Mouse (Mus musculus) cerebellum, adult (tissue): ENCODE data around the gene Adamts13.

ENCODE experiments used
- ATAC-seq: cut with Nextera tagmentation; 2 replicates; pipeline ENCODE4 v1.9.2; 2017; ENCODE audit warnings: mild to moderate bottlenecking, moderate library complexity, mixed read lengths; ENCODE audit not compliant: insufficient number of reproducible peaks, low FRiP score, low TSS enrichment

The Adamts13 gene

GRCm38 (mm10) chr2:26964724-26965370 lies 8.4 kb upstream of the Adamts13 start:
- peak; percentile 18; the same call in 1 of the 2 replicates for ATAC-seq

- ATAC-seq, result no peak
These were observed 6.0 kb upstream of the Adamts13 start for GRCm38 (mm10) chr2:26967262-26967661.

DNA sequence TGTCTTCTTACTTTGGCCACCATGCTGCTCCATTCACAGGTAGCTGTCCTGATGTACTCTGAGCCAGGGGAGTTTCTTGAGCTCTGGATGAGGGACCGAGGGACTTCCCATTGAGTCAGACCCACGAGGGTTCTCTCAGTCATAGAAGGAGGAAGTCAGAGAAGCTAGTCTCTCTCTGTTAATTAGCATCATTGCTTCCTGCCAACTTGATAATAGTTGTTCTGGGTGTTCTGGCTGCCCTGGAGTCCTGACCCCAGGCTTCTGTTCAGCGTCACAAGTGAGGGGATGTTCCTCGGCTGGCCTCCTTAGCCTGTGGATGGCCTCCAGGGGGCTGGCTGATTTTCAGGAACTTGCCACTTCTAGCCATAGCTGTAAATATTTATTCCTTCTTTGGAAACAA lies 744 bp downstream of the Adamts13 start:
- no peak for ATAC-seq

DNA sequence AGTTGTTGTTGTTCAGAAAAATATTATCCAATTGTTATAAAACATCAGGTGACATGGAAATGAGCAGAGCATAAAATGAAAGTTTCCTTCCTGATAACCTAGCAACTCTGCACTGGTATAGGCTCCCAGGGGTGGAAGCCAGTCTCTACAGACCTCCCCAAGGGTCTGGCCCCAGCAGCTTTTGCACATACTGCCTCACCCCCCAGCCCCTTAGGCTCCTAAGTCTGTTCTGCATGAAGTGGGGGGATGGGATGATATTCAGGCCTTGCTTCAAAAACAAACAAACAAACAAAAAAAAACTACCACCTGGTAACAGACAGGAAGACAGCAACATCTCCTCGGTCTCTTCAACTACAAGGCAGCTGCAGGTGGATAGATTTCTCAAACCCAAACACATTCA lies 7.1 kb downstream of the Adamts13 start:
- no peak for ATAC-seq

GRCm38 (mm10) chr2:26984179-26984578 lies 11.0 kb downstream of the Adamts13 start:
- no peak for ATAC-seq

GRCm38 (mm10) chr2:26984640-26985039 lies 11.4 kb downstream of the Adamts13 start:
- ATAC-seq, result no peak

GRCm38 (mm10) chr2:26993936-26994335 lies 20.7 kb downstream of the Adamts13 start:
- no peak for ATAC-seq

GRCm38 (mm10) chr2:26997498-26997897 lies 24.3 kb downstream of the Adamts13 start:
- ATAC-seq, result no peak

DNA sequence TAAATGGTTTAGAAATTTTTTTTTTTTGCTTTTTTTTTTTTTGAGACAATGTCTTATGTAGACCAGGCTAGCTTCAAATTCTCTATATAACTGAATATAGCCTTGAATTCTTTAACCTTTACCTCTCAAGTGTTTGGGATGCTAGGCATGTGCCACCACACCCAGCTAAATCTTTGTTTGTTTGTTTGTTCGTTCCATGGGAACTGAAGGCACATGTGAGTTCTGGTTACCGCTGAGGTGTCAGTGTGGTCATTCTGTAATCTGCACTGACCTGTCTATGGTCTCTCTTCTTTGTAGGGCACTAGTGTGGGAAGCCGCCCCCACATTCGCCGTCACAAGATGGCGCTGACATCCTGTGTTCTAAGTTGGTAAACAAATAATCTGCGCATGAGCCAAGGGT lies 24.8 kb downstream of the Adamts13 start:
- no peak for ATAC-seq

DNA sequence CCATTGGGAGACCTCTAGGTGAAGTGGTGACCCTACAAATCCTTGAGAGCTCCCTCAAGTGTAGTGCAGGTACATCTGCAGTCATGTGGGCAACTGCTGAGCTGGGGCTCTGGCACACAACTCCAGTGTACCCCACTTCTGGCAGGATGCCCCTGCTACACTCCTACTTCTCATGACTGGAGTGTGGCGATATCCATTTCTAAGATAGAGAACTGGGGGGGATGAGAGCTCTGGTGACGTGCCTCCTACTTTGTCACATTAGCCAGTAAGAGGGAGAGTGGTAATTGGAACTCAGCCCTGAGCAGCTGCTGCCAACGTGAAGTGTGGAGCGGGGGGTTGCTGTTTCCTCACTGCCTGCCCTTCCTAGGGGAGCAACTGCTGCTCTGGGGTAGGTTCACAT lies 33.0 kb downstream of the Adamts13 start:
- no peak for ATAC-seq

DNA sequence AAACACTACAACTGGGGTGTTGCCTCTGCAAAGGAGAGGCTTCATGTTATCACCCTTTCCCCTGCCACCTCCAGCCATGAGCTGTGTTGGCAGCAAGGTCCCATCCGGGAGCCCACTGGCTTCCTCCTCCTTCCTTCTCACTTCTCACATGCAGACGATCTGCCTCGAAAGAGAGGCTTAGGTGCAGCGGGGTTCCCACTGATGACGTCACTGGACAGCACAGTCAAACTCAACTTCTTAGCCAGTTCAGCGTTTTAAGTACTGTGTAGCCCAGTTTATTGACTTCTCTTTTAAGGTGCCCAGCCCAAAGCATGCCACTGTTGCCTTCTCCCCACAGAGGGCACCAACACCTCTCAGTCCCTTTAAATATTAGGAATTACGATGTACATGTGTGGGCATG lies 34.5 kb downstream of the Adamts13 start:
- ATAC-seq, result no peak

DNA sequence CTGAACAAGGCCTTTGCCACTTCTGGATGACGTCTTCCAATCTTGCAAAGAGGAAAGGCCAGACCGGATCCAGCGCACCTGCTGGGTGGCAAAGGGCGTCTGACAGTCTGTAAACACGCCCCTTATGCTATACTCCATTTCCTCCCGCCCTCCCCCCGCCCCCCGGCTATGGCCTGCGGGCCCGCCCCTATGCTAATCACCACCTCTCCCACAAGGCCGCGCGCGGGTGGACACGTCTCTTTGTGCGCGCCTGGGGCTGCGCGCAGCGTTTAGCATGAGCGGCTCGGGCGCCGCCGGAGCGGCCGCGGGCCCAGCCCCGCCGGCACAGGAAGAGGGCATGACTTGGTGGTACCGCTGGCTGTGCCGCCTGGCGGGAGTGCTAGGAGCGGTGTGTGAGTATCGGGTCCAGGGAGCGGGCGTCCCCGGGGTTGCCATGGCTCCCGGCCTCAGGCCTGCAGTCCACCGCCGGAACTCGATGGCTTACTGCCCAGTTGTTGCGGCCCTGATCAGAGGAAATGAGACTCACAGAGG lies 36.6 kb downstream of the Adamts13 start, which contains the start of gene Cacfd1:
TSS of gene Cacfd1 (plus strand) at position 213 of the 531 bp plus-strand sequence.
- ATAC-seq, result peak; percentile 82

GRCm38 (mm10) chr2:27017802-27018201 lies 44.6 kb downstream of the Adamts13 start:
- ATAC-seq, result no peak

- no peak for ATAC-seq
These were observed 46.3 kb downstream of the Adamts13 start for GRCm38 (mm10) chr2:27019530-27019929.

GRCm38 (mm10) chr2:27021103-27021502 lies 47.9 kb downstream of the Adamts13 start:
- ATAC-seq, result no peak

DNA sequence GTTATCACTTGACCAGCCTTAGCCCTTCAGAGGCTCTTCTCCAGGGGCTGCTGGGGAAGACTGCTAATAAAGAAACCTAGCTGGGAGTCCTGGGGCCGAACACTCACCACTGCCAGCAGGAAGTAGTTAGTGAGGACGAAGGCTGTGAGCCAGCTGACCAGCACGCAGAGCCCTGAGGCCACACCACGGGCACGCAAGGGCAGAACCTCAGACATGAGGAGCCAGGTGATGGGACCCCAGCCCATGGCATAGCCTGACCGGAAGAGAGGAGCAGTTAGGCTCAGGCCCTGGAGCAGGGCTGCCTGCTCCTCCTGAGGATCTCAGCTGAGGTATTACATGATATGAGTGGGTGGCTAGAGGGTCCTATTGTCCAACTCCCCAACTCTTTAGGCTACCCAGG lies 49.4 kb downstream of the Adamts13 start:
- ATAC-seq, result no peak

DNA sequence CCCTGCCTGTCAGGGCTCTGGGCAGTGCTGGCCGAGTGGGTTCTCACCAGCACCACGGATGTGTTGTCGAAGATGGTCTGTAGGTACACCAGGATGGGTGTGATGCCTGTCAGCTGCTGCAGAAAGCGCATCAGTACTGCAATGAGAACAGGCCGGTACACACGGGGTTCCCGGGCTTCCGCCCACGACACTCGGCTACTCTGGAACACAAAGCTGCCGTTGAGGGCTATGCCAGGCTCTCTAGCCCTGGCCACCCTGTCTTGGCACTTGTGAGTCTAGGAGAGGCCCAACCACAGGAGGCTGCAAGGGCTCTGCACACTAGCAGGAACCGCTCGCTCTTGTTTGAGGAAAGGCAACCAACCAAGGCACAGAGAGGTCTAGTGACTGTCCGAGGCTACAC lies 50.9 kb downstream of the Adamts13 start:
- ATAC-seq, result no peak

GRCm38 (mm10) chr2:27025545-27025944 lies 52.3 kb downstream of the Adamts13 start:
- ATAC-seq, result no peak

DNA sequence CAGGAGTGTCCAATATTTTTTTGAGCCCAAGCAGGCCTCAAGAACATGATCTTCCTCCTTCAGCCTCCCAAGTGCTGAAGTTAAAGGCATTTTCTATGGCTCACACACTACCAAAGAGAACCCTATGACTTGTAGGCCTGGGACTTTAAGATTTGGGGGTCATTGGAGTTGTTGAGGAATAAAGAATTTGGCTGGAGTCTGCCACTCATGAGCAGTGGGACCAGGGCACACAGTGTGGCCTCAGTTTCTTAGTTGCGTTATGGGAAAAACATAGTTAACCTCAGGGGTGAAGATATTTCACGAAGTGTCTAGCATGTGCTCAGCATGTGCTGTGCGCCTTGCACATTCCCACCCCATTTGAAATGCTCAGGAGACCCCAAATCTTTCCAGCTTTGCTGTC lies 53.1 kb downstream of the Adamts13 start:
- no peak for ATAC-seq

- no peak for ATAC-seq
These were observed 53.8 kb downstream of the Adamts13 start for GRCm38 (mm10) chr2:27026857-27027617.

GRCm38 (mm10) chr2:27027618-27028436 lies 54.6 kb downstream of the Adamts13 start, which contains the start of gene Slc2a6:
Gene Slc2a6 (minus strand): TSS chr2:27027998.
- peak; percentile 95 for ATAC-seq
